Mouse (Mus musculus): ENCODE data around the gene Krt83. TPM values are rescaled to one million over a fixed set of nuclear protein-coding genes. Genes with fewer than 3 reads are reported as not detected.

Krt83 gene
- total RNA-seq, 2 experiments from 2014 or later = not detected

- DNase-seq (ENCODE audit: low spot score in 2 of 2) = peak; percentile 32 to 39
Observed at GRCm38 (mm10) chr15:101479007-101479665, 12.2 kb downstream of the Krt83 start.

GRCm38 (mm10) chr15:101472952-101473528 is 18.3 kb downstream of the Krt83 start, which contains the start of gene Krt86:
TSS of gene Krt86 (plus strand) at chr15:101473478.
- no peak for DNase-seq (ENCODE audit: low spot score in 2 of 2)

- DNase-seq (ENCODE audit: low spot score in 2 of 2) = no peak
Observed at GRCm38 (mm10) chr15:101469093-101469492, 22.2 kb downstream of the Krt83 start.

- DNase-seq (ENCODE audit: low spot score in 2 of 2) = no peak
Observed at GRCm38 (mm10) chr15:101463651-101464050, 27.7 kb downstream of the Krt83 start, which contains the start of gene Krt81. TSS of gene Krt81 (minus strand) at chr15:101463751.

- no peak for DNase-seq (ENCODE audit: low spot score in 2 of 2)
Observed at GRCm38 (mm10) chr15:101459283-101459682, 32.0 kb downstream of the Krt83 start.

GRCm38 (mm10) chr15:101458361-101458930 is 32.9 kb downstream of the Krt83 start:
- no peak for DNase-seq (ENCODE audit: low spot score in 2 of 2)

- no peak for DNase-seq (ENCODE audit: low spot score in 2 of 2)
Observed at GRCm38 (mm10) chr15:101455891-101456290, 35.4 kb downstream of the Krt83 start.

GRCm38 (mm10) chr15:101455292-101455691 is 36.0 kb downstream of the Krt83 start:
- DNase-seq (ENCODE audit: low spot score in 2 of 2) = no peak

GRCm38 (mm10) chr15:101454774-101455173 is 36.5 kb downstream of the Krt83 start:
- no peak for DNase-seq (ENCODE audit: low spot score in 2 of 2)

GRCm38 (mm10) chr15:101453093-101453736 is 38.1 kb downstream of the Krt83 start:
- peak; percentile 47 to 86 for DNase-seq (ENCODE audit: low spot score in 2 of 2)

GRCm38 (mm10) chr15:101447444-101447843 is 43.9 kb downstream of the Krt83 start, which contains the start of gene Krt88:
TSS of gene Krt88 (plus strand) at chr15:101447744.
- DNase-seq (ENCODE audit: low spot score in 2 of 2) = no peak

GRCm38 (mm10) chr15:101446572-101446971 is 44.7 kb downstream of the Krt83 start:
- DNase-seq (ENCODE audit: low spot score in 2 of 2) = peak in 1 of 2 experiments; percentile 9

- DNase-seq (ENCODE audit: low spot score in 2 of 2) = peak; percentile 36 to 70
Observed at GRCm38 (mm10) chr15:101440837-101441236, 50.5 kb downstream of the Krt83 start.

- no peak for DNase-seq (ENCODE audit: low spot score in 2 of 2)
Observed at GRCm38 (mm10) chr15:101438555-101438954, 52.8 kb downstream of the Krt83 start, which contains the start of gene Krt87. TSS of gene Krt87 (minus strand) at chr15:101438804.

GRCm38 (mm10) chr15:101436611-101437010 is 54.7 kb downstream of the Krt83 start:
- no peak for DNase-seq (ENCODE audit: low spot score in 2 of 2)

Other genes starting within 250 kb of the Krt83 start
- 100 to 1,000 TPM in 1 of 2 experiments, 10 to 100 TPM in 1; 87.1 to 105 TPM for gene Nr4a1, start 237.2 kb downstream of the Krt83 start, total RNA-seq (2021)
- 10 to 100 TPM; 53.2 to 57.5 TPM for gene Atg101, start 207.2 kb downstream of the Krt83 start, total RNA-seq (2021)
- gene 6030408B16Rik, start 198.3 kb downstream of the Krt83 start, total RNA-seq (2021) = under 1 TPM; 0.27 to 0.66 TPM
- under 1 TPM; 0.25 to 0.40 TPM for gene Krt80, start 121.3 kb downstream of the Krt83 start, total RNA-seq (2021)
- gene Krt7, start 80.5 kb downstream of the Krt83 start, total RNA-seq (2021) = not detected
- under 1 TPM; 0.18 to 0.40 TPM for gene Krt87, start 52.7 kb downstream of the Krt83 start, total RNA-seq (2021)
- not detected for gene Krt88, start 43.8 kb downstream of the Krt83 start, total RNA-seq (2021)
- gene Krt81, start 27.8 kb downstream of the Krt83 start, total RNA-seq (2021) = not detected
- under 1 TPM in 1 of 2 experiments, not detected in 1; 0.15 TPM for gene Krt86, start 18.0 kb downstream of the Krt83 start, total RNA-seq (2021)
- gene Gm49425, start 25.7 kb upstream of the Krt83 start, total RNA-seq (2021) = not detected
- gene Krt84, start 41.3 kb upstream of the Krt83 start, total RNA-seq (2021) = not detected
- gene Krt82, start 59.2 kb upstream of the Krt83 start, total RNA-seq (2021) = not detected
- not detected for gene Krt90, start 71.4 kb upstream of the Krt83 start, total RNA-seq (2021)
- not detected for gene Krt75, start 82.4 kb upstream of the Krt83 start, total RNA-seq (2021)
- gene Gm5414, start 136.7 kb upstream of the Krt83 start, total RNA-seq (2021) = not detected
- not detected for gene Gm5478, start 155.9 kb upstream of the Krt83 start, total RNA-seq (2021)
- not detected for gene Krt6b, start 188.8 kb upstream of the Krt83 start, total RNA-seq (2021)
- gene Krt6a, start 202.8 kb upstream of the Krt83 start, total RNA-seq (2021) = not detected
- under 1 TPM; 0.43 to 0.84 TPM for gene Krt5, start 221.4 kb upstream of the Krt83 start, total RNA-seq (2021)